Mouse (Mus musculus): ENCODE data around the gene Mat2a. TPM values are rescaled to one million over a fixed set of nuclear protein-coding genes. Genes with fewer than 3 reads are reported as not detected.
"Not testable (repeated sequence)": the region's sequence is repeated elsewhere in the genome, so short reads cannot be mapped to it uniquely, and the experiment has no call there.

The Mat2a gene
- polyA plus RNA-seq, 1 experiment from 2014 or later = 265 TPM

DNA sequence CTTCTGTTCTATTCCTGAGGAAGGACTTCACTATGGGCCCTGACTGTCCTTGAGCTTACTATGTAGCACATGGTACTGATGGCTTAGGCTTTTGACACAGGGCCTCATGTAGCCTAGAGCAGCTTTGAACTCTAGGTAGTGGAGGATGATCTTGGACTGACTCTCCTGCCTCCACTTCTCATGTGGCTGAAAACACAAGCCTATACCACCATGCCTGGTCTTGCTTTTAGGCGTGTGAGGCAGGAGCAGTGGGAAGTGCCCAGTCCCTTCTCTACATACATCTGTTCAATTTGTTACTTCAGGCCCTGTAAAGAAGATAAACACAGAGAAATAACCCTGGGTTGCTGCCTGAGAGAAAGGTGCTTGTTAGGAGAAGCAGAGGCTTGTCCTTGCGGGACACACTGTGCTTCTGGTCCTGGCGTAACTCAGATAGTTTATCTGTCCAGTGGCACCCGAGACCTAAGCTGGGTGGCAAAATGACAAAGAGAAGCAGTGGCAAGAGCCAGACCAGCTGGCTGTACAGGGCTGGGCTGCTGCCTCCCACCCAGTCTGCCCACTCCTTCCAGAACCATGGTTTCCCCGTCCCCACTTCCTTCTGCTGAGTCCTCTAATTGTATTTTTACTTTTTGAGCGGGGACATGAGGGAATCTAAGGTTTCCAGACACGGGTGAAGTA lies 14.9 kb upstream of the Mat2a start:
- Histone ChIP-seq H3K27ac (replicated peaks in 1 of 2; ENCODE audit: control insufficient read depth in 1 of 2, insufficient read depth in 1 of 2, low read depth in 2 of 2, low read length in 2 of 2) (peak overlapping the region; percentile 31 to 43; a peak in 3 of 4 replicates), H3K9me3 (ENCODE audit: control insufficient read depth, low read length) (no peaks in the 10 kb centered on the region), H3K4me2 (ENCODE audit: low read length) (no peak overlapping the region), H3K36me3 (ENCODE audit: control insufficient read depth, insufficient read depth, low read length) (no peaks in the 10 kb centered on the region), H3K4me1 (ENCODE audit: control insufficient read depth in 2 of 2, insufficient read depth in 2 of 2, low read length in 2 of 2) (peaks cover 12 to 16% of the 10 kb centered on the region in 2 experiments), H3K9ac (ENCODE audit: low read length) (peak overlapping the region; percentile 17; the same call in 1 of the 2 replicates), H3K4me3 (ENCODE audit: control insufficient read depth in 1 of 2, insufficient read depth in 1 of 2, low read depth in 1 of 2, low read length in 2 of 2) (no peak overlapping the region), H3K27me3 (ENCODE audit: control insufficient read depth, insufficient read depth, low read length) (no peaks in the 10 kb centered on the region)
- ATAC-seq (ENCODE audit: insufficient number of reproducible peaks, insufficient read depth, low FRiP score, low read depth) = no peak
- 26% methylated on average over 7 of the region's 7 CpGs for WGBS

- no peaks in the 10 kb centered on the region for H3K36me3 ChIP-seq (ENCODE audit: control insufficient read depth, insufficient read depth, low read length)
- no peak overlapping the region for H3K4me3 ChIP-seq (ENCODE audit: control insufficient read depth in 1 of 2, insufficient read depth in 1 of 2, low read depth in 1 of 2, low read length in 2 of 2)
- H3K27ac ChIP-seq (replicated peaks in 1 of 2; ENCODE audit: control insufficient read depth in 1 of 2, insufficient read depth in 1 of 2, low read depth in 2 of 2, low read length in 2 of 2) = no peak overlapping the region
- no peak for ATAC-seq (ENCODE audit: insufficient number of reproducible peaks, insufficient read depth, low FRiP score, low read depth)
- no peaks in the 10 kb centered on the region for H3K27me3 ChIP-seq (ENCODE audit: control insufficient read depth, insufficient read depth, low read length)
- peaks cover 11 to 16% of the 10 kb centered on the region in 2 experiments for H3K4me1 ChIP-seq (ENCODE audit: control insufficient read depth in 2 of 2, insufficient read depth in 2 of 2, low read length in 2 of 2)
- 86% methylated on average over 3 of the region's 3 CpGs for WGBS
- no peak overlapping the region for H3K9ac ChIP-seq (ENCODE audit: low read length)
- no peaks in the 10 kb centered on the region for H3K9me3 ChIP-seq (ENCODE audit: control insufficient read depth, low read length)
- no peak overlapping the region for H3K4me2 ChIP-seq (ENCODE audit: low read length)
These were observed 14.2 kb upstream of the Mat2a start for GRCm38 (mm10) chr6:72453578-72453977.

DNA sequence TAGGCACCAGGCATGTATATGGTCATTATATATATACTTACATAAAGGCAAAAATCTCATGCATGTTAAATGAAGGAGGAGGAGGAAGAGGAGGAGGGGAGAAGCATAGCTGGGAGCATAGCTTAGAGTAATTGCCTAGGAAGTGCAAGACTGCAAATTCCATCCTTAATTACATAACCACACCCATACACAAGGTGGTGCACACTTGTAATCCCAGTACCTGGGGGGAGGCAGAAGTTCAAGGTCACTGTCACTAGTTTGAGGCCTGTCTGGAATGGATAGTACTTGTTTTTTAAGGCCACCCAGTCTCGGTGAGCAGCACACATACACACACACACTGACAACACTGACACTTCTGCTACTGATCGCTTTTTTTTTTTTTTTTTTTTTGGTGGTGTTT lies 13.0 kb upstream of the Mat2a start:
- Histone ChIP-seq H3K4me1 (ENCODE audit: control insufficient read depth in 2 of 2, insufficient read depth in 2 of 2, low read length in 2 of 2) (peaks cover 11 to 16% of the 10 kb centered on the region in 2 experiments), H3K27me3 (ENCODE audit: control insufficient read depth, insufficient read depth, low read length) (no peaks in the 10 kb centered on the region), H3K4me3 (ENCODE audit: control insufficient read depth in 1 of 2, insufficient read depth in 1 of 2, low read depth in 1 of 2, low read length in 2 of 2) (no peak overlapping the region), H3K27ac (replicated peaks in 1 of 2; ENCODE audit: control insufficient read depth in 1 of 2, insufficient read depth in 1 of 2, low read depth in 2 of 2, low read length in 2 of 2) (no peak overlapping the region), H3K9ac (ENCODE audit: low read length) (no peak overlapping the region), H3K9me3 (ENCODE audit: control insufficient read depth, low read length) (no peaks in the 10 kb centered on the region), H3K36me3 (ENCODE audit: control insufficient read depth, insufficient read depth, low read length) (no peaks in the 10 kb centered on the region), H3K4me2 (ENCODE audit: low read length) (no peak overlapping the region)
- WGBS = 82% methylated on average over 2 of the region's 2 CpGs
- no peak for ATAC-seq (ENCODE audit: insufficient number of reproducible peaks, insufficient read depth, low FRiP score, low read depth)

- H3K27ac ChIP-seq (replicated peaks in 1 of 2; ENCODE audit: control insufficient read depth in 1 of 2, insufficient read depth in 1 of 2, low read depth in 2 of 2, low read length in 2 of 2); H3K36me3 ChIP-seq (ENCODE audit: control insufficient read depth, insufficient read depth, low read length); H3K4me2 ChIP-seq (ENCODE audit: low read length); H3K27me3 ChIP-seq (ENCODE audit: control insufficient read depth, insufficient read depth, low read length); H3K9ac ChIP-seq (ENCODE audit: low read length); H3K9me3 ChIP-seq (ENCODE audit: control insufficient read depth, low read length); ATAC-seq (ENCODE audit: insufficient number of reproducible peaks, insufficient read depth, low FRiP score, low read depth); H3K4me3 ChIP-seq (ENCODE audit: control insufficient read depth in 1 of 2, insufficient read depth in 1 of 2, low read depth in 1 of 2, low read length in 2 of 2): not testable (repeated sequence)
- 79% methylated on average over 2 of the region's 2 CpGs for WGBS
- H3K4me1 ChIP-seq (ENCODE audit: control insufficient read depth in 2 of 2, insufficient read depth in 2 of 2, low read length in 2 of 2) = peaks cover 11 to 16% of the 10 kb centered on the region in 2 experiments
These were observed 12.4 kb upstream of the Mat2a start for GRCm38 (mm10) chr6:72451778-72452177.

GRCm38 (mm10) chr6:72447487-72447886 lies 8.1 kb upstream of the Mat2a start:
- H3K4me3 ChIP-seq (ENCODE audit: control insufficient read depth in 1 of 2, insufficient read depth in 1 of 2, low read depth in 1 of 2, low read length in 2 of 2) = no peak overlapping the region
- no peak overlapping the region for H3K27ac ChIP-seq (replicated peaks in 1 of 2; ENCODE audit: control insufficient read depth in 1 of 2, insufficient read depth in 1 of 2, low read depth in 2 of 2, low read length in 2 of 2)
- H3K36me3 ChIP-seq (ENCODE audit: control insufficient read depth, insufficient read depth, low read length) = no peaks in the 10 kb centered on the region
- no peak overlapping the region for H3K9ac ChIP-seq (ENCODE audit: low read length)
- no peaks in the 10 kb centered on the region for H3K4me1 ChIP-seq (ENCODE audit: control insufficient read depth in 2 of 2, insufficient read depth in 2 of 2, low read length in 2 of 2)
- no peaks in the 10 kb centered on the region for H3K9me3 ChIP-seq (ENCODE audit: control insufficient read depth, low read length)
- no peaks in the 10 kb centered on the region for H3K27me3 ChIP-seq (ENCODE audit: control insufficient read depth, insufficient read depth, low read length)
- WGBS = 63% methylated on average over 2 of the region's 2 CpGs
- no peak overlapping the region for H3K4me2 ChIP-seq (ENCODE audit: low read length)
- no peak for ATAC-seq (ENCODE audit: insufficient number of reproducible peaks, insufficient read depth, low FRiP score, low read depth)

DNA sequence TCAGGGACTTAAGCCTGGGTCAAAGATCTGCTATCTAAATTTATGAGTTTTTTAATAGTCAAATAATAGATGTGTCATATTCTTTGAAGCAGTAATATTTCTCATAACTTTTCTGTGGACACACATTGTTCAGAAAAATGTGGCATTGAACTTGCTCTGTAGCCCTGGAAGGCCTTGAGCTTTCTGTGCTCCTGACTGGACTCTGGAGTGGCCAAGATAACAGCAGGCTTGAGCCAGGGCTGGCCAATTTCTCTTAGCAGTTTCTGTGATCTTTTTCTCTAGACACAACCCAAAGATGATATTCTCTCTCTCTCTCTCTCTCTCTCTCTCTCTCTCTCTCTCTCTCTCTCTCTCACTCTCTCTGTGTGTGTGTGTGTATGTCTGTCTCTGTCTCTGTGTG lies 5.7 kb upstream of the Mat2a start:
- ATAC-seq (ENCODE audit: insufficient number of reproducible peaks, insufficient read depth, low FRiP score, low read depth) = no peak
- Histone ChIP-seq H3K9me3 (ENCODE audit: control insufficient read depth, low read length) (no peaks in the 10 kb centered on the region), H3K9ac (ENCODE audit: low read length) (no peak overlapping the region), H3K4me2 (ENCODE audit: low read length) (no peak overlapping the region), H3K27me3 (ENCODE audit: control insufficient read depth, insufficient read depth, low read length) (no peaks in the 10 kb centered on the region), H3K4me3 (ENCODE audit: control insufficient read depth in 1 of 2, insufficient read depth in 1 of 2, low read depth in 1 of 2, low read length in 2 of 2) (no peak overlapping the region), H3K27ac (replicated peaks in 1 of 2; ENCODE audit: control insufficient read depth in 1 of 2, insufficient read depth in 1 of 2, low read depth in 2 of 2, low read length in 2 of 2) (no peak overlapping the region), H3K36me3 (ENCODE audit: control insufficient read depth, insufficient read depth, low read length) (no peaks in the 10 kb centered on the region), H3K4me1 (ENCODE audit: control insufficient read depth in 2 of 2, insufficient read depth in 2 of 2, low read length in 2 of 2) (peaks cover 4 to 10% of the 10 kb centered on the region in 2 experiments)

DNA sequence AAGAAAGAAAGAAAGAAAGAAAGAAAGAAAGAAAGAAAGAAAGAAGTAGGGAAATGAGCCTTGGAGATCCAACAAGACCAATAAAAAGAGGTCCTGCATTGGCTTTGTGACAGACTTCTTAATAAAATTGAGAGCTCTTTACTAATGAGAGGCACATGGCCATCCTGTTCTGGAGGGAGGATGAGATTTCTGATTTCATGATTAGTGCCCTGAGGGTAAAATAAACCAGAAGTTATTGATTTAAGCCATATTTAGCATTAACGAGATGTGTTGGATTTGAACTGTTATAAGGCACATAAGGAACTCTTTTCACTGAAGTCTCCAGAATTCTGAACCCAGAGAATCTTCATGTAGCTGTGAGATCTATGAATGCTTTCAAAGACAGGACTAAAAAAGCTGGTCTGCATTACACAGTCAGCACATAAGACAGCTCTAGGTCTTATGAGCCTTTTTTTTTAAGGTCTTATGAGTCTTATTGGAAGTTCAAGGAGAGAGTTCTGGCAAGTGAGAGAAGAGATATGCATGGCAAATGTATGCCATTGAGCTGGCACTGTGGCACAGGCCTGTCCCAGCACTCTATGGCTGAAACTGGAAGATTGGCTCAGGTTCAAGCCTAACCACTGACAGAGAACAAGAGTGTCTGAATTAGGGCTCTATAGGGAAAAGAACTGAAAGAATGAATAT lies 3.7 kb upstream of the Mat2a start:
- Histone ChIP-seq H3K4me1 (ENCODE audit: control insufficient read depth in 2 of 2, insufficient read depth in 2 of 2, low read length in 2 of 2) (peaks cover 4 to 10% of the 10 kb centered on the region in 2 experiments), H3K36me3 (ENCODE audit: control insufficient read depth, insufficient read depth, low read length) (peaks cover 3% of the 10 kb centered on the region), H3K9ac (ENCODE audit: low read length) (no peak overlapping the region), H3K9me3 (ENCODE audit: control insufficient read depth, low read length) (no peaks in the 10 kb centered on the region), H3K4me2 (ENCODE audit: low read length) (no peak overlapping the region), H3K27me3 (ENCODE audit: control insufficient read depth, insufficient read depth, low read length) (no peaks in the 10 kb centered on the region), H3K4me3 (ENCODE audit: control insufficient read depth in 1 of 2, insufficient read depth in 1 of 2, low read depth in 1 of 2, low read length in 2 of 2) (no peak overlapping the region), H3K27ac (replicated peaks in 1 of 2; ENCODE audit: control insufficient read depth in 1 of 2, insufficient read depth in 1 of 2, low read depth in 2 of 2, low read length in 2 of 2) (no peak overlapping the region)
- no peak for ATAC-seq (ENCODE audit: insufficient number of reproducible peaks, insufficient read depth, low FRiP score, low read depth)
- WGBS = 87% methylated on average over 1 of the region's 1 CpGs

Measured in heart, embryonic 14.5 days (tissue).